Mouse (Mus musculus) hindbrain, embryonic 16.5 days (tissue): Measurements from ENCODE around the gene Ins2. TPM values are rescaled to one million over a fixed set of nuclear protein-coding genes. Genes with fewer than 3 reads are reported as not detected.
A peak's percentile ranks its signal among the peaks of the same experiment; 100 is the strongest.

Source experiments
- ATAC-seq: fragments of 200-750 bp; cut with Nextera tagmentation; 2 replicates; pipeline ENCODE4 v1.8.0; 2017; ENCODE audit warnings: moderate TSS enrichment, moderate library complexity
- H3K27ac ChIP-seq: fragments of 300-500 bp; sonication (generic); 2 replicates; pipeline ENCODE4 v1.5.1; 2014; ENCODE audit warnings: low read depth, mild to moderate bottlenecking, control low read depth, low read length, moderate library complexity
- H3K27me3 ChIP-seq: fragments of 300-500 bp; sonication (generic); replicated peaks from 2 replicates; pipeline ENCODE4 v1.6.1; 2014; ENCODE audit warnings: low read length; ENCODE audit not compliant: control insufficient read depth, insufficient read depth
- H3K36me3 ChIP-seq: fragments of 300-500 bp; sonication (generic); 2 replicates; pipeline ENCODE4 v1.6.1; 2014; ENCODE audit warnings: mild to moderate bottlenecking, low read length, moderate library complexity, mixed read lengths; ENCODE audit not compliant: control insufficient read depth, insufficient read depth
- H3K4me1 ChIP-seq: fragments of 300-500 bp; sonication (generic); 2 replicates; pipeline ENCODE4 v1.6.1; 2014; ENCODE audit warnings: low read depth, low read length; ENCODE audit not compliant: control insufficient read depth, insufficient read depth
- H3K4me2 ChIP-seq: fragments of 300-500 bp; sonication (generic); 2 replicates; pipeline ENCODE4 v1.6.1; 2014; ENCODE audit warnings: mild to moderate bottlenecking, low read length, control low read depth, moderate library complexity
- H3K4me3 ChIP-seq: fragments of 300-500 bp; sonication (generic); 2 replicates; pipeline ENCODE4 v1.5.1; 2014; ENCODE audit warnings: mild to moderate bottlenecking, low read length, control low read depth, moderate library complexity
- H3K9ac ChIP-seq: fragments of 300-500 bp; sonication (generic); 2 replicates; pipeline ENCODE4 v1.6.1; 2014; ENCODE audit warnings: low read depth, mild to moderate bottlenecking, control low read depth, low read length, moderate library complexity
- H3K9me3 ChIP-seq: fragments of 300-500 bp; sonication (generic); 2 replicates; pipeline ENCODE4 v1.6.1; 2014; ENCODE audit warnings: mild to moderate bottlenecking, low read length, moderate library complexity; ENCODE audit not compliant: control insufficient read depth
- WGBS: fragments of 180-500 bp; shearing (Covaris S2); extraction: QIAGEN DNeasy Blood & Tissue Kit; methylation state at CpG from one replicate; pipeline ENCODE4 v1.1.7; 2014; 5-methylcytosine and 5-hydroxymethylcytosine counted together
- microRNA counts: library from miRNA; unstranded; fragments of <30 nt; microRNA quantifications from one replicate; lab custom pipeline; 2016
- microRNA-seq: library from miRNA; unstranded; fragments of <30 nt; microRNA quantifications from one replicate; pipeline ENCODE4, GENCODE M21; 2017
- polyA plus RNA-seq: library from polyadenylated mRNA; unstranded; fragments of >200 nt; fragmentation: Nextera tagmentation; extraction: Ambion mirVana; gene quantifications from 2 replicates; pipeline ENCODE4 v1.2.1, GENCODE M21; 2015

The Ins2 gene
- polyA plus RNA-seq, 1 experiment from 2014 or later = 3.4 TPM

GRCm38 (mm10) chr7:142646676-142647075, 96.5 kb downstream of the Ins2 start:
- H3K36me3 ChIP-seq = no peaks in the 10 kb centered on the region
- no peaks in the 10 kb centered on the region for H3K9me3 ChIP-seq
- H3K27me3 ChIP-seq = no peaks in the 10 kb centered on the region
- 35% methylated on average over 6 of the region's 6 CpGs for WGBS
- H3K4me3 ChIP-seq = no peak overlapping the region
- H3K4me1 ChIP-seq = no peaks in the 10 kb centered on the region
- ATAC-seq = no peak
- H3K4me2 ChIP-seq = no peak overlapping the region
- no peak overlapping the region for H3K9ac ChIP-seq
- H3K27ac ChIP-seq = no peak overlapping the region

- H3K9ac ChIP-seq = no peak overlapping the region
- ATAC-seq = no peak
- H3K36me3 ChIP-seq = no peaks in the 10 kb centered on the region
- no peak overlapping the region for H3K4me3 ChIP-seq
- WGBS = 52% methylated on average over 5 of the region's 5 CpGs
- no peaks in the 10 kb centered on the region for H3K27me3 ChIP-seq
- no peak overlapping the region for H3K4me2 ChIP-seq
- H3K9me3 ChIP-seq = no peaks in the 10 kb centered on the region
- no peak overlapping the region for H3K27ac ChIP-seq
- H3K4me1 ChIP-seq = no peaks in the 10 kb centered on the region
Measured at GRCm38 (mm10) chr7:142645045-142645444, 98.1 kb downstream of the Ins2 start.

GRCm38 (mm10) chr7:142636178-142636577, 107.0 kb downstream of the Ins2 start:
- Histone ChIP-seq H3K9me3 (no peaks in the 10 kb centered on the region), H3K27me3 (no peaks in the 10 kb centered on the region), H3K4me1 (no peaks in the 10 kb centered on the region), H3K27ac (no peak overlapping the region), H3K36me3 (no peaks in the 10 kb centered on the region), H3K4me3 (no peak overlapping the region), H3K4me2 (no peak overlapping the region), H3K9ac (no peak overlapping the region)
- no peak for ATAC-seq

GRCm38 (mm10) chr7:142630691-142631090, 112.5 kb downstream of the Ins2 start:
- WGBS = 83% methylated on average over 10 of the region's 10 CpGs
- no peak for ATAC-seq
- H3K4me2 ChIP-seq = no peak overlapping the region

GRCm38 (mm10) chr7:142629806-142630205, 113.4 kb downstream of the Ins2 start:
- Histone ChIP-seq H3K9me3 (no peaks in the 10 kb centered on the region), H3K36me3 (no peaks in the 10 kb centered on the region), H3K27ac (no peak overlapping the region), H3K4me2 (no peak overlapping the region), H3K27me3 (no peaks in the 10 kb centered on the region), H3K9ac (no peak overlapping the region), H3K4me1 (no peaks in the 10 kb centered on the region), H3K4me3 (no peak overlapping the region)
- no peak for ATAC-seq
- 74% methylated on average over 6 of the region's 6 CpGs for WGBS

More at GRCm38 (mm10) chr7:142630691-142631090, 112.5 kb downstream of the Ins2 start:
- Histone ChIP-seq H3K9ac (no peak overlapping the region), H3K9me3 (no peaks in the 10 kb centered on the region), H3K27ac (no peak overlapping the region), H3K36me3 (no peaks in the 10 kb centered on the region), H3K4me3 (no peak overlapping the region), H3K27me3 (no peaks in the 10 kb centered on the region), H3K4me1 (no peaks in the 10 kb centered on the region)

MicroRNAs within 50 kb of the gene (microRNA counts, 519-probe panel; counts per million panel counts)
- microRNA mmu-miR-483 (lab: Ali Mortazavi, UCI) = 2,065 counts per million, percentile 33 among the panel's probes with 10 or more counts

Small RNA genes within 50 kb of the gene (microRNA-seq; reads per million reads assigned to microRNA genes)
- gene Mir483 = 218 reads per million, percentile 61 among the genes with 10 or more reads in this experiment

Other genes with a start within 250 kb of the Ins2 start
- 3.1 and 25.7 TPM in 2 replicates for gene Tnnt3, start 244.5 kb downstream of the Ins2 start, polyA plus RNA-seq
- gene Mrpl23, start 210.7 kb downstream of the Ins2 start, polyA plus RNA-seq = 22.3 and 26.2 TPM in 2 replicates
- 157 and 172 TPM in 2 replicates for gene Igf2, start 76.6 kb downstream of the Ins2 start, polyA plus RNA-seq
- gene Gm49394, start 73.4 kb downstream of the Ins2 start, polyA plus RNA-seq = 0.11 TPM in 1 of 2 replicates, not detected in the other
- gene Th, start 187.7 kb upstream of the Ins2 start, polyA plus RNA-seq = 9.2 and 10.4 TPM in 2 replicates
- gene Ascl2, start 225.9 kb upstream of the Ins2 start, polyA plus RNA-seq = 0.93 and 1.3 TPM in 2 replicates